Mouse (Mus musculus) E14TG2a.4 (cell line): ENCODE measurements around the gene Hipk4.

Experiments
- H3K27me3 ChIP-seq: 2 replicates; pipeline ENCODE4 v1.6.1; 2014; ENCODE audit warnings: low read length, control low read depth; ENCODE audit not compliant: insufficient read depth
- H3K36me3 ChIP-seq: 2 replicates; pipeline ENCODE4 v1.6.1; 2014; ENCODE audit warnings: low read length, control low read depth; ENCODE audit not compliant: insufficient read depth
- H3K4me1 ChIP-seq: replicated peaks from 2 replicates; pipeline ENCODE4 v1.6.1; 2014; ENCODE audit warnings: low read depth, low read length, control low read depth
- H3K4me3 ChIP-seq: replicated peaks from 2 replicates; pipeline ENCODE4 v1.5.1; 2014; ENCODE audit warnings: mild to moderate bottlenecking, low read length
- H3K9me3 ChIP-seq: 2 replicates; pipeline ENCODE4 v1.6.1; 2014; ENCODE audit warnings: low read length, control low read depth
- CTCF ChIP-seq: conservative IDR thresholded peaks from 2 replicates; pipeline ENCODE4 v1.5.1; 2014; ENCODE audit warnings: low read length
- NANOG ChIP-seq: IDR thresholded peaks from 2 replicates; pipeline ENCODE4 v1.6.1; 2014; ENCODE audit warnings: borderline replicate concordance, low read length, mixed read lengths
- POU5F1 ChIP-seq: IDR thresholded peaks from 2 replicates; pipeline ENCODE4 v1.6.1; 2014; ENCODE audit warnings: low read length, borderline replicate concordance

Hipk4 gene

GRCm38 (mm10) chr7:27522967-27523366 lies at the start of gene Hipk4:
TSS of gene Hipk4 (plus strand) at chr7:27523267.
- peaks cover 74% of the 10 kb centered on the region for H3K4me1 ChIP-seq
- H3K36me3 ChIP-seq, result peaks cover 20% of the 10 kb centered on the region
- no peaks in the 10 kb centered on the region for H3K9me3 ChIP-seq
- TF ChIP-seq CTCF, result no peak
- no peak within 1 kb of the TSS for H3K4me3 ChIP-seq
- H3K27me3 ChIP-seq, result no peaks in the 10 kb centered on the region

GRCm38 (mm10) chr7:27473835-27474489 lies 49.1 kb upstream of the Hipk4 start:
- Histone ChIP-seq H3K36me3 (peaks cover 32% of the 10 kb centered on the region), H3K4me3 (peak overlapping the region; percentile 95), H3K9me3 (no peaks in the 10 kb centered on the region), H3K27me3 (no peaks in the 10 kb centered on the region), H3K4me1 (peaks cover 58% of the 10 kb centered on the region)
- TF ChIP-seq POU5F1 (no peak), CTCF (no peak), NANOG (no peak)

- Histone ChIP-seq H3K9me3 (no peaks in the 10 kb centered on the region), H3K4me1 (peaks cover 59% of the 10 kb centered on the region), H3K4me3 (peak overlapping the region; percentile 95), H3K27me3 (no peaks in the 10 kb centered on the region), H3K36me3 (peaks cover 32% of the 10 kb centered on the region)
- no peak for TF ChIP-seq NANOG
- TF ChIP-seq POU5F1, result no peak
- TF ChIP-seq CTCF, result peak; percentile 46
Observed at GRCm38 (mm10) chr7:27474490-27474954, 48.5 kb upstream of the Hipk4 start.

- peaks cover 66% of the 10 kb centered on the region for H3K4me1 ChIP-seq
- H3K27me3 ChIP-seq, result no peaks in the 10 kb centered on the region
- H3K36me3 ChIP-seq, result peaks cover 34% of the 10 kb centered on the region
- H3K4me3 ChIP-seq, result peak overlapping the region; percentile 57
- H3K9me3 ChIP-seq, result no peaks in the 10 kb centered on the region
- TF ChIP-seq NANOG (no peak), CTCF (no peak), POU5F1 (no peak)
Observed at GRCm38 (mm10) chr7:27475596-27475995, 47.5 kb upstream of the Hipk4 start.

- H3K4me1 ChIP-seq, result peaks cover 67% of the 10 kb centered on the region
- H3K4me3 ChIP-seq, result peak overlapping the region; percentile 51
- TF ChIP-seq POU5F1 (no peak), CTCF (no peak), NANOG (no peak)
- H3K27me3 ChIP-seq, result no peaks in the 10 kb centered on the region
- peaks cover 34% of the 10 kb centered on the region for H3K36me3 ChIP-seq
- no peaks in the 10 kb centered on the region for H3K9me3 ChIP-seq
Observed at GRCm38 (mm10) chr7:27476098-27476635, 46.9 kb upstream of the Hipk4 start.

GRCm38 (mm10) chr7:27478561-27478960 lies 44.5 kb upstream of the Hipk4 start:
- no peaks in the 10 kb centered on the region for H3K9me3 ChIP-seq
- TF ChIP-seq NANOG (no peak), CTCF (no peak), POU5F1 (no peak)

GRCm38 (mm10) chr7:27479750-27480149 lies 43.3 kb upstream of the Hipk4 start:
- H3K4me3 ChIP-seq, result no peak overlapping the region
- H3K9me3 ChIP-seq, result no peaks in the 10 kb centered on the region
- peaks cover 34% of the 10 kb centered on the region for H3K36me3 ChIP-seq
- H3K27me3 ChIP-seq, result no peaks in the 10 kb centered on the region
- H3K4me1 ChIP-seq, result peaks cover 82% of the 10 kb centered on the region
- TF ChIP-seq NANOG (no peak), POU5F1 (no peak), CTCF (no peak)

More at GRCm38 (mm10) chr7:27478561-27478960, 44.5 kb upstream of the Hipk4 start:
- Histone ChIP-seq H3K4me1 (peaks cover 70% of the 10 kb centered on the region), H3K27me3 (no peaks in the 10 kb centered on the region), H3K36me3 (peaks cover 34% of the 10 kb centered on the region), H3K4me3 (no peak overlapping the region)

- Histone ChIP-seq H3K4me1 (peaks cover 84% of the 10 kb centered on the region), H3K36me3 (peaks cover 32% of the 10 kb centered on the region), H3K27me3 (no peaks in the 10 kb centered on the region), H3K4me3 (0 out of 2 replicates have a peak overlapping the region, but pooled peaks have one; percentile 32), H3K9me3 (no peaks in the 10 kb centered on the region)
- TF ChIP-seq POU5F1 (no peak), CTCF (no peak), NANOG (no peak)
Observed at GRCm38 (mm10) chr7:27480506-27480905, 42.6 kb upstream of the Hipk4 start.
